Mouse (Mus musculus): ENCODE measurements around the gene Kif24. TPM values are rescaled to one million over a fixed set of nuclear protein-coding genes. Genes with fewer than 3 reads are reported as not detected.

Kif24 gene
- polyA plus RNA-seq, 1 experiment from 2014 or later, result 9.6 TPM

DNA sequence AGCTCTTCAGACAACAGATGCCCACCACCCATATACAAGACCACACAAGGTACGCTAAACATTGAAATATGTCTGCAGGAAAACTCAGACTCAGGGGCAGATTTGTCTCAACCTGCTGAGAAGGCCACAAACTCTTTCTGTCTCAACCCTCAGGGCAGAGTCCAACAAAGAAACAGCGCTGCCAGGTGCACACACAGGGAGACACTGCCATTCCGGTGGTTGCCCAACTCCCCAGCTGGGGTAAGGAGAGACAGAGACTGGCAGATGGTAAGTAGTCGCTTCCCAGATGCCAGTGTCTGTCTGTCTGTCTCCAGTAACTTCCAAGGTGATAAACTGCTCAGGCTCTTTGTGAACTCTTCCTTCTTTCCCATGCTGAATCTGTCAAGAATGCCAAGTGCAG, 36.1 kb upstream of the Kif24 start:
- H3K4me2 ChIP-seq (replicated peaks), result no peak overlapping the region
- peaks cover 64% of the 10 kb centered on the region for H3K27me3 ChIP-seq
- H3K9ac ChIP-seq, result no peak overlapping the region
- H3K27ac ChIP-seq, result no peak overlapping the region
- H3K4me3 ChIP-seq, result no peak overlapping the region
- WGBS, result 77% methylated on average over 4 of the region's 4 CpGs
- H3K36me3 ChIP-seq, result no peaks in the 10 kb centered on the region
- no peaks in the 10 kb centered on the region for H3K9me3 ChIP-seq (replicated peaks)
- no peak for ATAC-seq (ENCODE audit: low FRiP score)
- H3K4me1 ChIP-seq, result peaks cover 40% of the 10 kb centered on the region

DNA sequence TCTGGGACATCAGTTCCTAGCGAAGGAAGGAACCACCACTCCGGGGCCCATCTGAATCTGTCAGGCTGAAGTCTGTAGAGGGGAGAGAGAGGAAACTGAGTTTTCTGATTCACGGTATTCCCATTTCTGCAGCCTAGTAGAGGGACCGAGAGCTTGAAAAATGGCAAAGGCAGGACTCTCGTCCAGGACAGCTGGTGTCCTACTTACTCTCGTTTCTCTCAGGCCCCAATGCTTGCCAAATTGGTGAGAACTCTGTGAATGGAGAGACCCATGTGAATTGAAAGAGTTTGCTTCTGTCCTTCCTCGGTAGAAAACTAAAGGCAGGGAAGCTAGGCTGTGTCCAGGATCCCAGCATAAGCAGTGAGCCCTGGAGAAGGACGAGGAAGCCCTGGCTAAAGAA, 34.9 kb upstream of the Kif24 start:
- Histone ChIP-seq H3K27me3 (peaks cover 73% of the 10 kb centered on the region), H3K4me2 (replicated peaks) (no peak overlapping the region), H3K4me3 (0 out of 2 replicates have a peak overlapping the region, but pooled peaks have one; percentile 33), H3K9me3 (replicated peaks) (no peaks in the 10 kb centered on the region), H3K4me1 (peaks cover 40% of the 10 kb centered on the region), H3K36me3 (no peaks in the 10 kb centered on the region), H3K9ac (no peak overlapping the region), H3K27ac (no peak overlapping the region)
- no peak for ATAC-seq (ENCODE audit: low FRiP score)
- WGBS, result 58% methylated on average over 8 of the region's 8 CpGs

DNA sequence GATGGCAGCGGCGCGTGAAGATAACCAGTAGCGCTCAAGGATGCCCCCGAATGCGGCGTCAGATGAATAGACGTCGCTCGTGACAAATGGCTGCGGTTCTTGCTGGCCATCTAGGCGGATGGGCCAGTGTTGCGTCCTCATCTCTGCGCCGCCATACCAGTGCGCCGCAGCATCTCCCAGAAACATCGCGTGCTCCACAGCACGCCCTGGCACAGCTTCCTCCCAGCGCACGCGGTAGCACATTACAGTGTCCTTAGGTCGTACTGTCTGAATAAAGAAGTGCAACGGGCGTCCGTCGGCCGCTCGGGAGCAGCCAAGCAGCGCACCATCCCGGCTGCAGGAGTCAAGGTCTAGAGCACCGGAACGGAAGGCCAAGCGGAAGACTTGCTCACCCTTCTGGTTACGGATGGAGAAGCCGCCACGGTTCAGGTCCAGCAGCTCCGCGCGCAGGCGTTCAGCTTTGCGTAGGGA, 34.3 kb upstream of the Kif24 start:
- peaks cover 73% of the 10 kb centered on the region for H3K27me3 ChIP-seq
- H3K4me2 ChIP-seq (replicated peaks), result peak overlapping the region; percentile 57
- H3K4me1 ChIP-seq, result peaks cover 40% of the 10 kb centered on the region
- H3K9ac ChIP-seq, result peak overlapping the region; percentile 32; the same call in 1 of the 2 replicates
- no peak overlapping the region for H3K27ac ChIP-seq
- no peak for ATAC-seq (ENCODE audit: low FRiP score)
- peak overlapping the region; percentile 33 for H3K4me3 ChIP-seq
- H3K36me3 ChIP-seq, result no peaks in the 10 kb centered on the region
- H3K9me3 ChIP-seq (replicated peaks), result no peaks in the 10 kb centered on the region
- 4% methylated on average over 43 of the region's 43 CpGs for WGBS

DNA sequence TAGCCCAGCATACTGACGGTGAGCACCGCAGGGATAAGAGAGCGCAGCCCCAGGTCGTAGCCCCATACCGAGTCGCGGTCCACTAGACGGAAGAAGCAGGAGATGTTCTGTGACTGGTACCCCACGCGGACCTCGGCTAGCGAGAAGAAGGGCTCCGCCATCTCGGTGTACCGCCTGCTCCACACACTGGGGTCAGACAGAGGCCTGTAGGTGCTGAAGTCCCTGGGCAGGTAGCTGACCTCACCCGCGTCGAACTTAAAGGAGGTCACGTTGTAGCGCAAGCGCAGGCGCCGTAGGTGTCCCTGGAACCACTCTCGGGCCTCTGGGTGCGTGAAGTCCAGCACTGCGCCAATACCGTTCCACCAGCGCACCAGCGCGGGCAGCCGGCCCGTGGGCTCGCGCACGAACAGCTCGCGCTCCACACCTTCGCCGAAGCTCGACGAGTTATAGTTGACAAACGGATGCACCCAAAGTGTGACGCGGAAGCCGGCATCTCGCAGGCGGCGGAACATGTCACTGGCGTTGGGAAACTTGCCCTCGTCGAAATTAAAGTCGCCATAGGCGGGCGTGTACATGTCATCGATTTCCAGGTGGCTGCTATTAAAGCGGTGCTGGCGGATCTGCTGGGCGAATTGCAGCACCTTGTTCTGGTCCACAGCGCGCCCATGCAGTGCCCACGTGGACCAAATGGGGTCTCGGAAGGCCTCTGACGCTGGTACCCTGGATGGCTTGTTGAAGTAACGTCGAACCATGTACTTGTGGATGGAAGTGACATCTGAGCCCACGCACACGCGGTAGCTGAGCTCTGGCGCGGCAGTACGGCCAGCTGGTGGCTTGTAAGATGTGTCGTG, 33.5 kb upstream of the Kif24 start:
- 9% methylated on average over 72 of the region's 72 CpGs for WGBS
- Histone ChIP-seq H3K4me3 (peak overlapping the region; percentile 33), H3K4me2 (replicated peaks) (peak overlapping the region; percentile 57), H3K36me3 (no peaks in the 10 kb centered on the region), H3K9ac (no peak overlapping the region), H3K27ac (no peak overlapping the region), H3K27me3 (peaks cover 73% of the 10 kb centered on the region), H3K4me1 (peaks cover 40% of the 10 kb centered on the region), H3K9me3 (replicated peaks) (no peaks in the 10 kb centered on the region)
- 0 out of 2 replicates have a peak, but pooled peaks have one; percentile 4 for ATAC-seq (ENCODE audit: low FRiP score)

DNA sequence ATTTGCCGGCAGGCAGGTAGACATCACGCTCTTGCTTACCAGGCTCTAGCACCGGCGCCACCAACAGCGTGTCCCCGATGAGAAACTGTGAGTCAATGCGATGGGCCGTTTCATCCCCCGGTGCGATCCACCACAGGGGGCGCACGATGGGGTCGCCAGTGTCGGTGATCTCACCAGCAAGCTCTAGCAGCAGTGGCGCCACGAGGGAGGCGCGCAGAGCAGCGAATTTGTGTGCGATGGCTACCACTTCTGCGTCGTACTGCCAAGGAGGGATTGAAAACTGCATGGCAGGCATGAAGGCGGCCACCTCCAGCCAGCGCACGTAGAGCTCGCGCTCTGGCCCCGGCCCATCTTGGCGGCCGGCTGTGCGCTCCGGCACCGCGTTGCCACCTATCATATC, 32.9 kb upstream of the Kif24 start:
- Histone ChIP-seq H3K4me3 (peak overlapping the region; percentile 33), H3K27me3 (peaks cover 72% of the 10 kb centered on the region), H3K36me3 (no peaks in the 10 kb centered on the region), H3K27ac (no peak overlapping the region), H3K4me1 (peaks cover 36% of the 10 kb centered on the region), H3K9me3 (replicated peaks) (no peaks in the 10 kb centered on the region), H3K4me2 (replicated peaks) (peak overlapping the region; percentile 57), H3K9ac (0 out of 2 replicates have a peak overlapping the region, but pooled peaks have one; percentile 8)
- WGBS, result 2% methylated on average over 34 of the region's 34 CpGs
- ATAC-seq (ENCODE audit: low FRiP score), result peak; percentile 26; the same call in 1 of the 2 replicates

DNA sequence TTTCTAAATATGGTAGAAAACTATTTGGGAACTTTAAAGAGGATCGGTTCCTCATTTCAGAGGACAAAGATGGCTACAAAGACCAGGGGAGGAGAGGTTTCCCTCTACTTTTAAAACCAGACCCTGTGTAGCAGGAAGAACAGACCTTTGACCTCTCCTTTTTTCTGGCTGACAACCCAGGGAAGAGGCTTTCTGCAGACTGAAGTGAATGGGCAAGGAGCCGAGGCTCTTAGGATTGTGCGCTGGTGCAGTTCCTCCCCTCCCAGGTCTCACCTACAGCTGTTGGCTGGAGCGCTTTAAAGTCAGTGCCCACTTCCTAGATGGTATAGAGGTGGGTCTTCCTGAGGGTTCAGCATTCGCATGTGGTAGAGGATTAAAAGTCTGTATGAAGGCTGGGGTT, 32.4 kb upstream of the Kif24 start:
- Histone ChIP-seq H3K9me3 (replicated peaks) (no peaks in the 10 kb centered on the region), H3K27ac (no peak overlapping the region), H3K4me3 (no peak overlapping the region), H3K4me2 (replicated peaks) (peak overlapping the region; percentile 57; the same call in 1 of the 2 replicates), H3K9ac (no peak overlapping the region), H3K27me3 (peaks cover 66% of the 10 kb centered on the region), H3K4me1 (peaks cover 30% of the 10 kb centered on the region), H3K36me3 (no peaks in the 10 kb centered on the region)
- WGBS, result 43% methylated on average over 5 of the region's 5 CpGs
- 0 out of 2 replicates have a peak, but pooled peaks have one; percentile 8 for ATAC-seq (ENCODE audit: low FRiP score)

DNA sequence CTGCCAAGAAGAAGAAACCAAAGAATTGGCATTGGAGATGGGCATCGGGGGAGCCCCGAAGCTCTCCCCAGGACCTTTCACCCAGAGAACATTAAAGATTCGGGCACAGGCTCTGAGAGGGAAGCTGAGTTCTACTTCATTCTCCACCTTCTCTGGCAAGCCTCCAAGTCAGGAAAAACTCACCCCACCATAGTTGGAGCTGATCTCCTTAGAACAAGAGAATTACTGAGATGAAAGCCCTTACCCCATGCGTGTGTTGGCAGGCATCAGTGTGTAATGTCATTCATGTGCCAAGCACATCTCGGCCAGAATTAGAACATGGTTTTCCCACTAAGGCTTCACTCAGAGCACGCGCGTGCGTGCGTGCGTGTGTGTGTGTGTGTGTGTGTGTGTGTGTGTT, 31.2 kb upstream of the Kif24 start:
- no peak overlapping the region for H3K4me2 ChIP-seq (replicated peaks)
- no peak overlapping the region for H3K4me3 ChIP-seq
- peaks cover 54% of the 10 kb centered on the region for H3K27me3 ChIP-seq
- H3K9ac ChIP-seq, result no peak overlapping the region
- no peak overlapping the region for H3K27ac ChIP-seq
- 90% methylated on average over 11 of the region's 11 CpGs for WGBS
- peaks cover 24% of the 10 kb centered on the region for H3K4me1 ChIP-seq
- H3K36me3 ChIP-seq, result no peaks in the 10 kb centered on the region
- no peak for ATAC-seq (ENCODE audit: low FRiP score)
- no peaks in the 10 kb centered on the region for H3K9me3 ChIP-seq (replicated peaks)

DNA sequence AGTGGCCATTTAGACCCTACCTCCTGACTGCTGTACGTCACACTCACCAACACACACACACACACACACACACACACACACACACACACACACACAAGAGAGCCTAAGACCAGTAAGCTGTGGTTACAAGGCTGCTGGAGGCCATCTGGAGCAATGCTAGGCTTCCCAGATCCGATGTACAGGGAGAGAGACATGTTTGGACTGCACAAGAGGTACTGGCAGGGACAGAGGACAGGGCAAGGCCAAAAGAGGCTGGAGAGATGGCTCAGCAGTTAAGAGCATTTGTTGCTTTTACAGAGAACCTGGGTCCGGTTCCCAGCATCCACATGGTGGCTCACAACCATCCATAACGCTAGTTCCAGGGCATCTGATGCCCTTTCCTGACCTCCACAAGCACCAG, 30.4 kb upstream of the Kif24 start:
- H3K27me3 ChIP-seq, result peaks cover 47% of the 10 kb centered on the region
- H3K4me1 ChIP-seq, result peaks cover 24% of the 10 kb centered on the region
- H3K36me3 ChIP-seq, result no peaks in the 10 kb centered on the region
- H3K9me3 ChIP-seq (replicated peaks), result no peaks in the 10 kb centered on the region
- no peak for ATAC-seq (ENCODE audit: low FRiP score)
- 83% methylated on average over 4 of the region's 4 CpGs for WGBS
- no peak overlapping the region for H3K9ac ChIP-seq
- H3K4me3 ChIP-seq, result no peak overlapping the region
- H3K4me2 ChIP-seq (replicated peaks), result no peak overlapping the region
- no peak overlapping the region for H3K27ac ChIP-seq

DNA sequence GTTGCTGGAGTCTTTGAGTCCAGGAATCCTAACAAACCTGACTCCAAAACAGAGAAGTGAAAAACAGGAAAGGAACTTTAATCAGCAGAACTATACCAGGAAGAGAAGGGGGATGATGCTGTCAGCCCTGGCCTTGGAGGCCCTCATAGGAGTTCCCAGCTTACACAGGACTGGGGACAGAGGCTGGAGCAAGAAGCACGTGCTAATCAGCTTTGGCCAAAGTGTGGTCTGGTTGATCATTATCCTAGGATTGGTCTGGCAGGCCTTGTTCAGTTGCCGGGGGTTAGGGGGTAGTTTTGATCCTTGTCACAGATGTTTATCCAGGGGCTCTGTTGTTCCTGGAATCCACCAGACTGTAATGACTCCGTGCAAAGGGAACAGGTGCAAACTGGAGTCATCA, 29.7 kb upstream of the Kif24 start:
- H3K36me3 ChIP-seq, result no peaks in the 10 kb centered on the region
- 34% methylated on average over 3 of the region's 3 CpGs for WGBS
- H3K4me3 ChIP-seq, result no peak overlapping the region
- H3K9me3 ChIP-seq (replicated peaks), result no peaks in the 10 kb centered on the region
- H3K27me3 ChIP-seq, result peaks cover 40% of the 10 kb centered on the region
- H3K9ac ChIP-seq, result no peak overlapping the region
- no peak overlapping the region for H3K27ac ChIP-seq
- no peak for ATAC-seq (ENCODE audit: low FRiP score)
- peaks cover 22% of the 10 kb centered on the region for H3K4me1 ChIP-seq
- H3K4me2 ChIP-seq (replicated peaks), result no peak overlapping the region

DNA sequence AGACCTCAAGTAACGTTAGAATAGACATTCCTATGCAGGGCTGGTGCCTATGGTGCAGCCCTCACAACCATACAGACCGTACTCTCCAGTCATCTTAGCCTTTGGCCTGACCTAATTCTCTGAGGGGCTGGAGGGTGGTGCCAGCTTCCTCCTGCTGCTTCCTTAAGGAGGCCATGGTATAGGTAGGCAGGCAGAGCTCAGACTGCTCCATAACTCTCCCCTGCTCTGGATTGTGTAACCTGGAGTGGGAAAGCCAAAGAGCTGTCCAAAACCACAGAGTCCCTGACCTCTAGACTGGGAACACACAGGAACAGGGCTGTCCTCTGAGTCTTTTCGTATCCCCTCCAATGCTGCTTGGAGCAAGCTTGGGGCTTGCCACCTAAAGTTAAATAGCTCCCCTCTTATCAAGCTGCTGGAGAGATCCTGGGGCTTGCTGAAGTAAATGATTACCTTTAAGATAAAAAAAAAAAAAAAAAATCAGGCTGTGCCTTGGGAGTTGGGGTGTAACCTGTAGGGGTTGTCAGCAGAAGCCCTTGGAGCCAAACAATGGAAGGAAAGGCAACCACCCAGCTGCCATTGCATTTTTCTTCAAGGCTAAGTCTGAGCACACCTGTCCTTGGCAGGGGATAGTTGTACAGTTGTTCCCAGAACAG, 28.9 kb upstream of the Kif24 start:
- H3K4me3 ChIP-seq, result no peak overlapping the region
- no peaks in the 10 kb centered on the region for H3K36me3 ChIP-seq
- no peak overlapping the region for H3K9ac ChIP-seq
- WGBS, result 74% methylated on average over 3 of the region's 3 CpGs
- H3K27ac ChIP-seq, result no peak overlapping the region
- H3K4me2 ChIP-seq (replicated peaks), result no peak overlapping the region
- ATAC-seq (ENCODE audit: low FRiP score), result no peak
- no peaks in the 10 kb centered on the region for H3K9me3 ChIP-seq (replicated peaks)
- H3K4me1 ChIP-seq, result peaks cover 14% of the 10 kb centered on the region
- H3K27me3 ChIP-seq, result peaks cover 32% of the 10 kb centered on the region

DNA sequence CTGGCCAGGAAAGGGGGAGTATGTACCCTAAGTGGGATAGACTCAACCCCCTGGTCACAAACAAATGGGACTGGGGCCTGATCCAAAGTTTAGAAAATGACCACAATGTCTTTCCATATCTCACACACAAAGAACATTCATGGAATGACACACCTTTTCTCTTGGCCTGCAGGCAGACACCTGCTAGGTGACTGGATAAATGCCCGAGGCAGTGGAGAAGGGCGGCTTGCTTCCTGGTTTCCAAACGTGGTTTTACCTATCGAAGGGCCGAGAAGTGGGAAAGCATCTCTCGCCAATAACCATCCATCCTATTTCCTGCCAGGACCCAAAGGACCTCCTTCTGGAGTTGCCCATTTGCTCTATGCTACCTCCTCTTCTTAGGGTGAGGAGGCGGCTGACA, 28.3 kb upstream of the Kif24 start:
- H3K36me3 ChIP-seq, result no peaks in the 10 kb centered on the region
- H3K4me1 ChIP-seq, result peaks cover 8% of the 10 kb centered on the region
- no peak for ATAC-seq (ENCODE audit: low FRiP score)
- H3K4me2 ChIP-seq (replicated peaks), result no peak overlapping the region
- no peak overlapping the region for H3K4me3 ChIP-seq
- no peak overlapping the region for H3K9ac ChIP-seq
- H3K9me3 ChIP-seq (replicated peaks), result no peaks in the 10 kb centered on the region
- H3K27me3 ChIP-seq, result peaks cover 25% of the 10 kb centered on the region
- no peak overlapping the region for H3K27ac ChIP-seq
- 86% methylated on average over 7 of the region's 7 CpGs for WGBS

DNA sequence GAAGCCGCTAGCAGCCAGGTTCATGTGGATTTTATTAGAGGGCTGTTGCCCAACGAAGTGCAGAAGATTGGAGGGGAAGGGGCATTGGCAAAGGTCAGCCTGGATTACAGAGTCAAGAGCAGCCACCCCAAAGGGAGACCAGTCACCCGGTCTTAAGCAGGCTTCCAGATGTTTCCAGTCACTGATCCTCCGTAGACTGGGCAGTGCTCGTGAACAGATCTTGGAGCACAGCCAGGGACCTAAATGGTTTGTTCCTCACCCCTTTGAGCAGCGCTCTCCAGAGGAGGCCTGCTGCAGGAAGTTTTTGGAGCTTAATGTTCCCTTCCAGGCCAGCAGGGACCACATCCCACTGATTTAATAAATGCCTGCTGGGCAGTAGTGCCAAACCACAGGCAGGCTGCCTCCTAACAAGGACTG, 16.9 kb upstream of the Kif24 start:
- Histone ChIP-seq H3K4me2 (replicated peaks) (no peak overlapping the region), H3K4me3 (no peak overlapping the region), H3K27ac (peak overlapping the region; percentile 23; the same call in 1 of the 2 replicates), H3K9ac (no peak overlapping the region), H3K36me3 (peaks cover 20% of the 10 kb centered on the region; the same call in 1 of the 2 replicates), H3K4me1 (no peaks in the 10 kb centered on the region), H3K9me3 (replicated peaks) (no peaks in the 10 kb centered on the region), H3K27me3 (no peaks in the 10 kb centered on the region)
- WGBS, result 53% methylated on average over 6 of the region's 6 CpGs
- no peak for ATAC-seq (ENCODE audit: low FRiP score)
